Mouse (Mus musculus): ENCODE data around the gene Ap1g2. TPM values are rescaled to one million over a fixed set of nuclear protein-coding genes. Genes with fewer than 3 reads are reported as not detected.

Gene Ap1g2
- polyA plus RNA-seq, 1 experiment: 16.9 TPM

GRCm38 (mm10) chr14:55062626-55063025 lies 43.8 kb downstream of the Ap1g2 start:
- no peak overlapping the region for H3K27ac ChIP-seq (replicated peaks; ENCODE audit: low read depth, low read length)
- no peaks in the 10 kb centered on the region for H3K4me1 ChIP-seq (ENCODE audit: control insufficient read depth, insufficient read depth, insufficient read length, low read length)
- H3K4me3 ChIP-seq (ENCODE audit: insufficient read depth, low read depth, low read length): no peak overlapping the region

DNA sequence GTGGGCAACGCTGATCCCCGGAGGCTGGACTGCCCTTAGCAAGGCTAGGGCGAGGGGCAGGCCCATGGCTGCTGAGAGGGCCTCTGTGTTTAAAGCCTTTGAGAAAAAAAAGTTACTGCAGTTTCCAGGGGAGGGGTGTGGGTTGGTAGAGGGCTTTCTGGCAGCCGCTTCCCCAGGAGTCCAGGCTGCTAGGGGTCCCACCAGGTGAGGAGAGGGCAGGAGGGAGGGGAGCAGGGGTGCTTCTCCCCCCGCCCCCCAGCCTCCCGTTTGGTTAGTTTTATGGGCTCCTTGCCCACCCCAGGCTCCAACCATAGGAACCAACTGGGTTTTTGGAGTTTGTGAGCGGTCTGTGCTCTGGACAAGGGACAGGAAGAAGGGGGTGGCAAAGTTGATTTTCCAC lies 44.5 kb downstream of the Ap1g2 start:
- Histone ChIP-seq H3K4me3 (ENCODE audit: insufficient read depth, low read depth, low read length) (no peak overlapping the region), H3K27ac (replicated peaks; ENCODE audit: low read depth, low read length) (no peak overlapping the region), H3K4me1 (ENCODE audit: control insufficient read depth, insufficient read depth, insufficient read length, low read length) (no peaks in the 10 kb centered on the region)

GRCm38 (mm10) chr14:55059931-55060330 lies 46.5 kb downstream of the Ap1g2 start:
- H3K4me3 ChIP-seq (ENCODE audit: insufficient read depth, low read depth, low read length): no peak overlapping the region
- no peak overlapping the region for H3K27ac ChIP-seq (replicated peaks; ENCODE audit: low read depth, low read length)
- H3K4me1 ChIP-seq (ENCODE audit: control insufficient read depth, insufficient read depth, insufficient read length, low read length): no peaks in the 10 kb centered on the region

- no peaks in the 10 kb centered on the region for H3K4me1 ChIP-seq (ENCODE audit: control insufficient read depth, insufficient read depth, insufficient read length, low read length)
- no peak overlapping the region for H3K4me3 ChIP-seq (ENCODE audit: insufficient read depth, low read depth, low read length)
- H3K27ac ChIP-seq (replicated peaks; ENCODE audit: low read depth, low read length): no peak overlapping the region
Measured at GRCm38 (mm10) chr14:55059009-55059408, 47.4 kb downstream of the Ap1g2 start.

- Histone ChIP-seq H3K4me3 (ENCODE audit: insufficient read depth, low read depth, low read length) (no peak overlapping the region), H3K4me1 (ENCODE audit: control insufficient read depth, insufficient read depth, insufficient read length, low read length) (no peaks in the 10 kb centered on the region), H3K27ac (replicated peaks; ENCODE audit: low read depth, low read length) (no peak overlapping the region)
Measured at GRCm38 (mm10) chr14:55055167-55055834, 51.1 kb downstream of the Ap1g2 start.

DNA sequence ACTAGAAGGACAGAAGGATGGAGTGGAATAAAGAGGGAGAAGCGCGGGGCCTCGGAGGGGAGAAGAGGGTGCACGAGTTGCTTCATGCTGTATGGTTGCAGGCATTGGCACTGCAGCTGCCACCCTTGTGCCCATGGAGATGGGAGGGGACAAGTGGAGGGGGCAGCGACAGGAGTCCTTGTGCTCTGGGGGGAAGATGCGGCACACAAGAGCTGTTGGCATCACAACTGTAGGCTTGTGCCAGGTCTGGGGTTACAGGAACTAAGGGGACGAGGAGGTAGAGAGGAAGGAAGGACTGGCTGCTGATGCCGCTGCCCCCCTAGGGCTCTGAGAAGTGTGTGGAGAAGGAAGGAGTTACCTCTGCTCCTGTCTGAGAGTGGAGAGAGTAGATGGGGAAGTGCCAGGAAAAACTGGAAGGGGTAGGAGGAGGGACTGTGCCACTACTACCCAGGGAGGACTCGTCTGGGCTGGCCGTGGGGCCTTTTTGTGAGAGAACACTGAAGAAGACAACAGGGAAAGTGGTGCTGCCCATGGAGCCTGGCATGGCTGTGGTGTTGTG lies 52.1 kb downstream of the Ap1g2 start:
- no peak overlapping the region for H3K27ac ChIP-seq (replicated peaks; ENCODE audit: low read depth, low read length)
- H3K4me1 ChIP-seq (ENCODE audit: control insufficient read depth, insufficient read depth, insufficient read length, low read length): no peaks in the 10 kb centered on the region
- H3K4me3 ChIP-seq (ENCODE audit: insufficient read depth, low read depth, low read length): no peak overlapping the region

DNA sequence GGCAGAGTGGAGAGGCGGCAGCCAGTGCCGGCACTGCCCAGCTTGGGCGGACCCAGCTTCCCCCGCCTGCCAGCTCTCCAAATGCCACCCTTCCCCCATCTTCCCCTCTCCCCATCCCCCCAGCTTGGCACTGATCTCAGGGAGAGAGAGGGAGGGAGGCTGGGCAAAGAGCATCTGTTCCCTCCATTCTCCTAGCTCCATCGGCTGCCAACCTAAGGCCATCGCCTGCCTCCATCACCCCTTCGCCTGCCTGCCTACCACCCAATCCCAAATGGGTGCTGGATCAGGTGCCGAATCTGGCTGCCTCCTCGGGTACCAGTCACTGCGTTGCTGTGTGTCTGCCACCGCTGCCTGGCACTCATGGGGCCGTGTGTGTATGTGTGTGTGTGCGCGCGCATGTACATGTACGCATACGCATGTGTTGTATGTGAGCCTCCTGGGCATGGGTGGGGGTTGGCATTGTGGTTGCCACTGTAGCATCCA lies 52.6 kb downstream of the Ap1g2 start:
- H3K27ac ChIP-seq (replicated peaks; ENCODE audit: low read depth, low read length): no peak overlapping the region
- no peaks in the 10 kb centered on the region for H3K4me1 ChIP-seq (ENCODE audit: control insufficient read depth, insufficient read depth, insufficient read length, low read length)
- no peak overlapping the region for H3K4me3 ChIP-seq (ENCODE audit: insufficient read depth, low read depth, low read length)

- Histone ChIP-seq H3K27ac (replicated peaks; ENCODE audit: low read depth, low read length) (no peak overlapping the region), H3K4me3 (ENCODE audit: insufficient read depth, low read depth, low read length) (no peak overlapping the region), H3K4me1 (ENCODE audit: control insufficient read depth, insufficient read depth, insufficient read length, low read length) (no peaks in the 10 kb centered on the region)
Measured at GRCm38 (mm10) chr14:55053050-55053449, 53.3 kb downstream of the Ap1g2 start.

- Histone ChIP-seq H3K4me3 (ENCODE audit: insufficient read depth, low read depth, low read length) (no peak overlapping the region), H3K27ac (replicated peaks; ENCODE audit: low read depth, low read length) (no peak overlapping the region), H3K4me1 (ENCODE audit: control insufficient read depth, insufficient read depth, insufficient read length, low read length) (no peaks in the 10 kb centered on the region)
Measured at GRCm38 (mm10) chr14:55052496-55052895, 53.9 kb downstream of the Ap1g2 start.

Other genes starting within 250 kb of the Ap1g2 start
- 3.3 and 4.6 TPM in 2 replicates for gene Homez, start 235.6 kb downstream of the Ap1g2 start, polyA plus RNA-seq (2012; ENCODE audit: insufficient read depth, insufficient read length, missing spikeins)
- 15.9 and 20.3 TPM in 2 replicates for gene Ppp1r3e, start 229.0 kb downstream of the Ap1g2 start, polyA plus RNA-seq (2012; ENCODE audit: insufficient read depth, insufficient read length, missing spikeins)
- gene Bcl2l2, start 223.2 kb downstream of the Ap1g2 start, polyA plus RNA-seq (2012; ENCODE audit: insufficient read depth, insufficient read length, missing spikeins): 26.3 and 28.2 TPM in 2 replicates
- not detected in 2 replicates for gene Gm20521, start 223.2 kb downstream of the Ap1g2 start, polyA plus RNA-seq (2012; ENCODE audit: insufficient read depth, insufficient read length, missing spikeins)
- gene Pabpn1, start 214.1 kb downstream of the Ap1g2 start, polyA plus RNA-seq (2012; ENCODE audit: insufficient read depth, insufficient read length, missing spikeins): 75.5 and 89.7 TPM in 2 replicates
- 4.9 and 6.6 TPM in 2 replicates for gene Slc22a17, start 193.5 kb downstream of the Ap1g2 start, polyA plus RNA-seq (2012; ENCODE audit: insufficient read depth, insufficient read length, missing spikeins)
- 2.6 and 3.4 TPM in 2 replicates for gene Efs, start 180.5 kb downstream of the Ap1g2 start, polyA plus RNA-seq (2012; ENCODE audit: insufficient read depth, insufficient read length, missing spikeins)
- gene Il25, start 173.9 kb downstream of the Ap1g2 start, polyA plus RNA-seq (2012; ENCODE audit: insufficient read depth, insufficient read length, missing spikeins): not detected in 2 replicates
- gene Cmtm5, start 170.3 kb downstream of the Ap1g2 start, polyA plus RNA-seq (2012; ENCODE audit: insufficient read depth, insufficient read length, missing spikeins): 1.8 and 3.3 TPM in 2 replicates
- gene Myh6, start 139.7 kb downstream of the Ap1g2 start, polyA plus RNA-seq (2012; ENCODE audit: insufficient read depth, insufficient read length, missing spikeins): not detected in 2 replicates
- not detected in 2 replicates for gene Gm17428, start 129.7 kb downstream of the Ap1g2 start, polyA plus RNA-seq (2012; ENCODE audit: insufficient read depth, insufficient read length, missing spikeins)
- gene Myh7, start 112.0 kb downstream of the Ap1g2 start, polyA plus RNA-seq (2012; ENCODE audit: insufficient read depth, insufficient read length, missing spikeins): 12.0 and 23.5 TPM in 2 replicates
- gene Ngdn, start 91.1 kb downstream of the Ap1g2 start, polyA plus RNA-seq (2012; ENCODE audit: insufficient read depth, insufficient read length, missing spikeins): 22.0 and 27.3 TPM in 2 replicates
- 2.3 and 2.5 TPM in 2 replicates for gene Zfhx2, start 14.3 kb downstream of the Ap1g2 start, polyA plus RNA-seq (2012; ENCODE audit: insufficient read depth, insufficient read length, missing spikeins)
- 9.0 and 15.6 TPM in 2 replicates for gene Thtpa, start 11.8 kb downstream of the Ap1g2 start, polyA plus RNA-seq (2012; ENCODE audit: insufficient read depth, insufficient read length, missing spikeins)
- gene Jph4, start 10.3 kb upstream of the Ap1g2 start, polyA plus RNA-seq (2012; ENCODE audit: insufficient read depth, insufficient read length, missing spikeins): not detected in 2 replicates
- not detected in 2 replicates for gene Dhrs2, start 115.4 kb upstream of the Ap1g2 start, polyA plus RNA-seq (2012; ENCODE audit: insufficient read depth, insufficient read length, missing spikeins)